Mouse (Mus musculus) CD8-positive naive resting alpha-beta T cell, adult 2 months (primary cell): ENCODE results near the gene Slc25a4.

Source experiments
- DNase-seq, 2 experiments: peaks; one replicate each; pipeline ENCODE4 v3.0.0; 2022; ENCODE audit warnings: low read depth in 2 of 2, low spot score in 2 of 2

Gene Slc25a4

GRCm38 (mm10) chr8:46204974-46205640 is 6.0 kb downstream of the Slc25a4 start:
- no peak for DNase-seq

DNA sequence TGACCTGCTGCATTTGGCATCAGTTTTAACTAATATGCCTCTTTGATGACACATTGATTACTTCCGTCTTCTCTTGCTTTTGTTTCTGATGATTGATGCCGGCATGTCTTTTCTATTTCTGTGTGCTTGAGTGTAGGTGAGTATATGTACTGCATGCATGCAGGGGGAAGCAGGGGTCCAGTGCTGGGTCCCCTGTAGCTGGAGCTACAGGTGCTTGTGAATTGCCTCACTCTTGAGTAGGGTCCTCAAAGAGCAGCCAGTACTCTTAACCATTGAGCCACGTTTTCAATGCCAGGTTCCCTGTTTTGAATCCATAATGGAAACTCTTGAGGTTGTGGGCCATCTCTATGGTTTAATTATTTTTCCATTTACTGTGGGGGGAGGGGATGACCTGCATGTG is 6.8 kb downstream of the Slc25a4 start:
- no peak for DNase-seq

DNA sequence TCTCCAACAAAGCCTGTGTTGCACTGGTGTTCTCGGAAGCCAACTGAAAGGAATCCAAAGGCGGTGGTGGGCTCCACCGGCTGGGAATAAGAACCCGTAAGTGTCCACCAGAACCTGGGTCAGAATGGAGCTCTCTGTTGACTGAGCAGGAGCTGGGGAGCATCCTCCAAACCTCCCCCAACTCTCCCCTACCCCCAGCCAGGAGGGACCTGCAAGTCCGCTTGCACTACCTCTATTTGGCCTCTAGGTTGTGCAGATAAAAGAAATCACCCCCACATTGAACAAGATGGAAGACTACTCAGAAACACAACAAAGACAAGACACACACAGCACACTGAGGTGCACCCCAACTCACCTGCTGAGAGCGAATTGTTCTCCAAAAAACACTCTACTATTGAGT is 8.7 kb downstream of the Slc25a4 start:
- DNase-seq = peak in 1 of 2 experiments; percentile 20

GRCm38 (mm10) chr8:46197673-46198072 is 13.4 kb downstream of the Slc25a4 start:
- DNase-seq = no peak

DNA sequence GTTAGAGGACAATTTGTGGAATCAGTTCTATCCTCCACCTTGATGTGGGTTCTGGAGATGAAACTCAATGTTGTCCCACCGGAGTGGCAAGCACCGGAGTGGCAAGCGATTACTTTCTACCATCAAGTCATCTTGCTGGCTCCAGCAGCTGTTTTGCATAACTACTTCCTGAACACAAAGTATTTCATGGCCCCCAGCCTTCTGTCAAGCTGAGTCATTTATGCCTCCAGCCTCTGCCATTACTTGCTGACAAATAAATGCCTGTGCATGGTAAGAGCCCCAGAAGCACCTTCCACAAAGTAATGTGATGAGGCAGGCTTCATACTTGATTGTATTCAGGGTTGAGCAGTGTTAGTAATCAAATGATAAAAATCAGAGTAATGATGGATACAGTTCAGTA is 14.2 kb downstream of the Slc25a4 start:
- no peak for DNase-seq

DNA sequence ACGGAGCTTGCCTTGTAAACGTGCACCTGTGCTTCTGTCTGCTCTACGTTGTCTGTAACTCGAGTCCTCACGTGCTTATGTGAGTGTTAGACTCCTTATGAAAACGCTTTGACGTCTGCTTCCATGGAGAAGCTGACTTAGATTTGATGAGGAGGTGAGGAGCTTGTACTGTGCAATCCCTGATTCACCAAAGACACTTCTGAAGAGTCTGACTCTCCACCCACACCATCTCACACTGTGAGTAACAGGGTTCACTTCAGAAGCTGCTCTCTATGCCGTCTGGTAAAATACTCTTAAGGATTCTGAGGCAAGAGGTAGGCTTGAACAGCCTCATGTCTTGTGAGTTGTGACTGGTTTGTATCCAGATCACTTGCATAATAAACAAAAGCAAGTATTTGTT is 18.0 kb downstream of the Slc25a4 start:
- no peak for DNase-seq

- DNase-seq = peak; percentile 31 to 47
Measured at GRCm38 (mm10) chr8:46185361-46185760, 25.7 kb downstream of the Slc25a4 start.

GRCm38 (mm10) chr8:46180136-46180535 is 30.9 kb downstream of the Slc25a4 start:
- no peak for DNase-seq

- DNase-seq = no peak
Measured at GRCm38 (mm10) chr8:46173651-46174050, 37.4 kb downstream of the Slc25a4 start.

DNA sequence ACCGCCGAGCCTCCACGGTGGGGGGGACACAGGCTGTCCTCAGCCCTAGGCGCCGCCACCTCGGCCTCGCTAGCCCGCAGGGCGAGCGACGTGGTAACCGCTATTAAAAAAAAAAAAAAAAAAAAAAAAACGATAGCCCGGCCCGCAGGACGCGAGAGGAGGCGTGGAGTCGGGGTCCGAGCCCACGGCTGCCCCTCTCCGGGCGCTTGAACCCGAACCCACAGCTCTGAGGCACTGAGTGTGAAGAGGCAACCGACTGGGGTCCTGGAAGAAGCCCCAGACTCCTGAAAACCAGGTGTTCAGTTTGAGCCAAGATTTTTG is 47.3 kb downstream of the Slc25a4 start:
- no peak for DNase-seq

GRCm38 (mm10) chr8:46162953-46163869 is 47.9 kb downstream of the Slc25a4 start:
- DNase-seq = peak; percentile 89 to 90
